Mouse (Mus musculus) brain, embryonic 18.5 days (tissue): ENCODE data around the gene Dynlt1a.
A peak's percentile ranks its signal among the peaks of the same experiment; 100 is the strongest.
"Not testable (repeated sequence)": the region's sequence is repeated elsewhere in the genome, so short reads cannot be mapped to it uniquely, and the experiment has no call there.

ENCODE experiments used
- DNase-seq: peaks from one replicate; pipeline ENCODE4 v3.0.0-alpha.2; 2012; ENCODE audit warnings: low read depth, low spot score

Dynlt1a gene

DNA sequence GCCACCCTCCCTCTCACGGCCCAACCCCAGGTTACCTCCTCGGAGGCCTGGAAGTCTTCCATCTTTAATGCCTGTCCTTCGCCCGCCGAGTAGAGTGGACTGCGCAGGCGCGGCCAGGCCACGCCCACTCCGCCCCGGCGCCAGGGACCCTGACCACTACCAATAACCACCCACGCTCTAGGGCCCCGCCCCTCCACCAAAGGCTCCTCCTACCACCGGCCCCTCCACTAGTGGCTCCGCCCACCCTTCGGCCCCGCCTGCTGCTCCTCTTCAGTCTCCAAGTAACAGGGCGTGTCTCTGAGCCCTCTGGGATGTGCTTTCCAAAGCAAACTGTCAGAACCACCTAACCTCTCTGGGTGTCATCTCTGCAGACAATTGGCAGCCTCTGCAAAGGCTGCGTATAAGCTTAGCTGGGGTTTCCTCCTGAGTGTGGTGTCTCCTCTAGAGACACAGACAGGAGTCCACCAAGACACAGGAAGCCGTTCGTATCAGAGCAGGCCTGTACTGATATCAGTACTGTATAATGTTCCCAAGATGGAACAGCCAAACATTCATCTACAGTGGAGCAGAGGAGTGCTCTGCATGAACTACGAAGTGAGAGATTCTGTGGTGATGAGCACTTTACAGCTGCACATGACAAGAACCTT lies at the start of gene Dynlt1a:
Dynlt1a (minus strand) TSS at position 162 of the 647 bp plus-strand sequence.
- peak; percentile 76 for DNase-seq

GRCm38 (mm10) chr17:6355256-6355655 lies 38.0 kb upstream of the Dynlt1a start:
- DNase-seq, result not testable (repeated sequence)

- not testable (repeated sequence) for DNase-seq
Observed at GRCm38 (mm10) chr17:6342606-6343294, 25.4 kb upstream of the Dynlt1a start.

DNA sequence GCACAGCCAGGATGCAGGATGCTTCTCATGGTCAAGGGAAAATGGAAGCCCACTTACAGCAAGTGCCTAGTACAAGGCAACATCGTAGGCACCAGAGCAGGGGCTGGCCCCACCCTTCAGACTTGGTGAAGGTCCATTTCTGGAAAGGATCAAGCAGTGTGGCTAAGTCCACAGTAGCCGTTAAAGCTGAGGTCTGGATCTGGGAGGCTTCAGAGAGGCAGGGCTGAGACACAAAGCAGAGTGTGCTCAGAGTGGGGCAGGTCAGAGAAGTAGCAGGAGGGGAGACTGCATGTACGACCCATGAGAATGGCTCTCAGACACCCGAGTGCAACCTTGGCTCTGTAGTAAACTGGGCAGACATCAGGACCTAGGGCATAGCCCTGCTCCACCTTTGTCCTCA lies 11.7 kb upstream of the Dynlt1a start:
- not testable (repeated sequence) for DNase-seq

DNA sequence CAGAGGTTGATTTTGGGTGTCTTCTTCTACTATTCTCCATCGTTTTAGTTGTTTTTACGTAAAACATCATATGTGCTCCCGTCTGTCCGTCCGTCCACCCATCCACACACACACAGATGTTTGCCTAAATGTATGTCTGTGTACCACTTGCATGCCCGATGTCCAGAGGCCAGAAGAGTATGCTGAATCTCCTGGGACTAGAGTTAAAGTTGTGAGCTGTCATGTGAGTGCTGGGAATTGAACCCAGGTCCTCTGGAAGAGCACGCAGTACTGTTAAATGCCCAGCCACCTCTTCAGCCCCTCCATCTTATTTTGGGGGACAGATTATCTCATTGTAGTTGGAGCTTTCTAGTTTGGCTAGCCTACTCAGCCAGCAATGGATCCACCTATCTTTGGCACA lies 10.3 kb upstream of the Dynlt1a start:
- not testable (repeated sequence) for DNase-seq

DNA sequence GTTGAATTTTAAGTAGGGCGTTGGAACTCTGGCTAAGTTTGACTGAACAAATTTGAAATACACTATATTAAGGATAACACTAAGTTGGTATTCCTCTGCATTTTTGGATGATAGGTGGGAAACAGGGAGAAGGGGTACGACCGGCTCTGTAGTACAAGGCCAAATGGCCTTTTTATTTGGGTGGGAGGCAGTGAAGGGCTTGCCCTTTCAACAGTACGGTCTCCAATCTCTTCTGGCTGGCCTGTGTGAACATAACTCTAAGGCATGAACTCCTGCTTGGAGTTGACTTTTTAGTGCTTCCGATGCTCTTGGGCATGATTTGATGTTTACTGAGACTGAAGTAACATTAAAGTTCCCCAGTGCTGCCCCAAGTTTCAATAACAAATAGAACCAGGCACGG lies 8.2 kb upstream of the Dynlt1a start:
- DNase-seq, result not testable (repeated sequence)

GRCm38 (mm10) chr17:6325021-6325420 lies 7.7 kb upstream of the Dynlt1a start:
- not testable (repeated sequence) for DNase-seq

DNA sequence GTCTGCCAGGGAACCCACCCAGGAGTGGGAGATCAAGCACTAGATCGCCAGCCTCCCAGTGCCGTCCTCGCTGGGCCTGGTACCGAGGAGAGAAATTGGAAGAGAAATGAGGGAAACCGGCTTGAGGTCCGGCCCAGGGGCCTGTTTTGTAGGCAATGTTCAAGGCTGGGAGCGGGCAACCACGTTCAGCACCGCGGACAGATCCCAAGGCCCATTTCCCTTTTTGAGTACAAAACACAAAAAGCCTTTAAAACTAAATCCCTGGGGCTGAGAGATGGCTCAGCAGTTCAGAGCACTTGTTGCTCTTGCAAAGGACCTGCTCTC lies 4.4 kb upstream of the Dynlt1a start:
- DNase-seq, result not testable (repeated sequence)

DNA sequence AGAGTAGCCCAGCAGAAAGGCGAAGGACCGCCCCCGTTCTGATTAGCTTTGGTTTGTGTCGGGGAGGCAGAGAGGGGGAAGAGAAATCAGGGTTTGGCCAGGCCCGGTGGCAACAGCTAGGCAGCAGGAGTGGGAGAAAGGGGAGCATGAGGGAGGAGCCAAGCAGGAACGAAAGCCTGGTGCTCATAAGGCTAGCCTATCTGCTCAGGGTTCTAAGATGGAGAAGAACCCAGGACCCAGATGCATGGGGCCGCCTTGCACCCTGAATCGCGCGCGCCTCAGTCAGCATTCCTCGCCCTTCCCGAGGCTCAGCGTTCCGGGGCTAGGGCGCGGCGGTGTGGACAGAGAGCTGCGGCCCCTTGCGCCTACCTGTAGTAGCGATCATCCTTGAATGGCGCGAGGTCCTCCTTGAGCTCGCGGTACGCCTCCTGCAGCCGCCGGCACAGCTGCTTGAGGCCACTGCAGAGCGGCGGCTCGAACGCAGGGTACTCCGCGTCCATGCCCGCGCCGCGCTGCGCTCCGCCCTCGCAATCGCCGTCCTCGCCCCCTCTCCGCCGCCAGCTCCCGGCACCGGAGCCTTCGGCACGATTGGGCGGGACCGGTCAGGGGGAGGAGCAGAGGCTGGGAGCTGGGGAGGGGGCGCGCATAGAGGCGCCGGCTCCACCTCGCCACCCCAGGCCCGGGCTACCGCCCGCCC lies 3.9 kb upstream of the Dynlt1a start:
- DNase-seq, result not testable (repeated sequence)

DNA sequence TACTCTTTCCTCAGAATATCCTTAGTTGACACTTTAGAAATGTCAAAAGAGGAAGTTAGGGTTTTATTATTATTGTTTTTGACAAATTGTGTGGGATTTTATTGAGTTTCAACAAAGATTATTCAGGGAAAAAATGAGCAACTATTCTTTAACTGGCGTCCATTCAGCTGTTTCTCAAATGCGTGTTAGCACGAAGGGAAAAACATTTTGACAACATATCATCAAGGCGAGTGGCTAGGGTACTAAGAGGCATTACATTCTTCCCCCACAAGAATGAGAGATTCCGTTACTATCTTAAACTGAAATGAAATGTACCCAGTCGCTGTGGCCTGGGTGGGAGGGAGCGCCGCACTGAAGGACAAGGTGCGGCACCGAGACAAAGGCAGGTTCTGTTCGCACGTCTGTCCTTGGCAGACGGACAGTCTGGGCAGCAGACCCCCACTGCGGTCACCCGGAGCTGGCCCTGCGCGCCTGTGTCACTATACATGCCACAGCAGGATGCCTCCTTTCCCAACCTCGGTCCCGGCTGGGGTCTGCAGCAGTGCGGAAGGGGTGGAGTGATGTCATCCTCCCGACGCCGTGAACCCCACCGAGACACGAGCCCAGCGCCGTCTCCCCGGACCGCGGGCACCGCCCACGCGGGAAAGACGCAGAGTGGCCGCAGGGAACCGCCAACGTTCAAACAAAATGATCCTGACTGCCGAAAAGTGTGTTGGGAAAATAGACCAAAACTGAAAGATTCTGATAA lies 747 bp downstream of the Dynlt1a start:
- not testable (repeated sequence) for DNase-seq

GRCm38 (mm10) chr17:6315706-6316105 lies 1.6 kb downstream of the Dynlt1a start:
- DNase-seq, result not testable (repeated sequence)

- DNase-seq, result not testable (repeated sequence)
Observed at GRCm38 (mm10) chr17:6314493-6314892, 2.8 kb downstream of the Dynlt1a start.

- not testable (repeated sequence) for DNase-seq
Observed at GRCm38 (mm10) chr17:6312755-6313154, 4.5 kb downstream of the Dynlt1a start.

DNA sequence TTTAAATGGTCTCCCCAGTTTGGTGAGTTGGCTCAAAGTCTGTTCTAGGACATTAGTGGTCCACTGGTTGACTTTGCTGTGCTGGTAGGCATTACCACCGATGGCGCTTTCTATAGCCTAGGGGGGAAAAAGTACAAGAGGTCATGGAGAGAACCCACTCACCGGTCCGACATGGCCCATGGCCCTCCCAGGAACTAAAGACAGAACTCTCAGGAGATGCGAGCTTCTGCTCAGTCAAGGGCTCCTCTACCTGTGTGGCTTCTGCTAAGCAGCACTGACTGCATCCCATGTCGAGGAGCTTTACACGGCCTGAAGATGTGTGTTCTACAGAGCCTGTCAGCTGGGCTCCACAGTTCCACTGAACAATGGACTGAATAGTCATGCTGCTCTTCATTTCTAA lies 5.6 kb downstream of the Dynlt1a start:
- not testable (repeated sequence) for DNase-seq

DNA sequence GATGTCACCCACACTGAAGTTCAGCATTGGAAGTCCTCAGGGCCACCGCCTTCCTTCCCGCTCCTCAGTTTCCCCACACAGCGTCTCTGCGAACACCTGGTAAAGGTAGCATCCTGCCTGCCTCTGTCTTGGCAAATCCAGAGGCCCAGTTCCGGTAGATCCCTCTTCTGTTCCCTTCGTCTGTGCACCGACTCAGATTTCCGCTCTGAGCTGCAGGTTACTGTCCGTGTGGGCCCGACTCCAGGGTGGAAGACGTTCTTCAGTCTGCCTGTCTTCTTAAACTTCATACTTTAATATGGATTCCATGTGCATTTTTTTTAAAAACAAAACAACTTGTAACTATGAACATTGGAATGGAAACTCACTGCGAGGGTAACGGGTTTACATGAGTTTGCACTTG lies 10.8 kb downstream of the Dynlt1a start:
- DNase-seq, result not testable (repeated sequence)

DNA sequence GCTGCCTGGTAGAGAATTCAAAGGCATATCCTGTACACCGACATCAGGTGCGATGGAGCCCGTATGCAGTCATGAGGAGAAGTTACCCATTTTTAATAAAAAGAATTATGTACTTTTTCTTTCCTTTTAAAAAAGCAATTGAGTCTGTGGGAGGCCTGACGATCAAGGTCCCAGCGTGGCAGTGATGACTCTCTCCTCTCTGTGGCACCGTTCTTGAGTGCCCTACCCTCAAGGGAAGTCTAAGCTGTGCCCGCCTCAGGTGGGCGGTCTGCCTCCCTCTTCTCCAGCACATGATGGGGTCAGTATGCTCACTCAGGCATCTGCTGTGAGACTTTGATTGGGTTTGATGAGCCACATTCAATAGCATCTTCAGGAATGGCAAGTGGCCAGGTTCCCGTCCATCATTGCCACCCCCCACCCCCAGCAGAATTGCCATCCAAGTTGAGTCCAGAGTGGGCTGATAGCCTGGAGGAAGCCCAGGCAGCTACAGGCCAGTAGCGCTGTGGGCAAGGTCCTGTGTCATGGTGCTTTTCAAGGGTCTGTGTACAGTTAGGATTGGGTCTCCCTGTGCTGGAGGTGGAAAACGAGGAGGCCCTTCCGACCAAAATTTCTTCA lies 11.5 kb downstream of the Dynlt1a start:
- not testable (repeated sequence) for DNase-seq

- DNase-seq, result not testable (repeated sequence)
Observed at GRCm38 (mm10) chr17:6304891-6305290, 12.4 kb downstream of the Dynlt1a start.

GRCm38 (mm10) chr17:6300190-6300863 lies 17.0 kb downstream of the Dynlt1a start:
- DNase-seq, result not testable (repeated sequence)

GRCm38 (mm10) chr17:6297060-6297795 lies 20.1 kb downstream of the Dynlt1a start:
- not testable (repeated sequence) for DNase-seq

GRCm38 (mm10) chr17:6293882-6294281 lies 23.4 kb downstream of the Dynlt1a start:
- not testable (repeated sequence) for DNase-seq
